9 mouse cellular contexts compared by ENCODE assay signal in genomic region chr16:56715608-56716007, GRCm38 (mm10). TPM values are rescaled to one million over a fixed set of nuclear protein-coding genes. Genes with fewer than 3 reads are reported as not detected.
DNase-seq lines count a peak whose midpoint lies in the region; ATAC-seq and TF ChIP-seq lines count a peak whose summit lies in the region.
"Had no signal": no experiment of that assay in that cellular context is flagged by ENCODE, and none has a peak within 500 bp of the region (broad histone marks: within the 10 kb centered on the region; RNA-seq: fewer than 3 reads in every experiment).

No protein-coding gene starts in this region.

- no peak overlapping the region for H3K27ac ChIP-seq in lung, embryonic 16.5 days (ENCODE audit: low read length)
- H3K27ac ChIP-seq in forebrain, embryonic 14.5 days (ENCODE audit: low read depth, low read length), result no peak overlapping the region
- H3K27ac ChIP-seq in liver, embryonic 13.5 days, result peak overlapping the region; percentile 98
- H3K27ac ChIP-seq in stomach, embryonic 16.5 days (ENCODE audit: low read length), result no peak overlapping the region
- H3K27ac ChIP-seq in kidney, adult 2 months (ENCODE audit: insufficient read depth, low read depth, low read length), result no peak overlapping the region

- DNase-seq in lung, postnatal 25 days (ENCODE audit: low spot score), result no peak
- no peak for DNase-seq in forebrain, embryonic 14.5 days (ENCODE audit: low spot score)
- DNase-seq in liver, embryonic 13.5 days, result no peak
- no peak for DNase-seq in kidney, adult 2 months
- DNase-seq in cerebellum, postnatal 25 days, result no peak
- DNase-seq in cerebellum, postnatal 36 days, result no peak
- DNase-seq: adrenal gland, adult 8-10 months had no signal

- 0 out of 2 replicates have a peak overlapping the region, but pooled peaks have one; percentile 93 for H3K9ac ChIP-seq in lung, embryonic 16.5 days (ENCODE audit: low read length)
- no peak overlapping the region for H3K9ac ChIP-seq in forebrain, embryonic 14.5 days (ENCODE audit: low read length)
- peak overlapping the region; percentile 94 for H3K9ac ChIP-seq in liver, embryonic 13.5 days
- H3K9ac ChIP-seq in stomach, embryonic 16.5 days (ENCODE audit: low read length), result no peak overlapping the region

- H3K4me1 ChIP-seq in lung, embryonic 16.5 days (replicated peaks; ENCODE audit: control insufficient read depth, insufficient read depth, low read length), result peaks cover 18% of the 10 kb centered on the region; the same call in 1 of the 2 replicates
- peaks cover 12% of the 10 kb centered on the region for H3K4me1 ChIP-seq in forebrain, embryonic 14.5 days (ENCODE audit: control insufficient read depth, insufficient read depth, low read length)
- peaks cover 43% of the 10 kb centered on the region for H3K4me1 ChIP-seq in liver, embryonic 13.5 days (replicated peaks)
- peaks cover 19% of the 10 kb centered on the region for H3K4me1 ChIP-seq in stomach, embryonic 16.5 days (ENCODE audit: control insufficient read depth, insufficient read depth, low read length)
- H3K4me1 ChIP-seq in kidney, adult 2 months (ENCODE audit: control insufficient read depth, insufficient read depth, low read length), result peaks cover 8% of the 10 kb centered on the region; the same call in 1 of the 2 replicates

- no peaks in the 10 kb centered on the region for H3K27me3 ChIP-seq in lung, embryonic 16.5 days (ENCODE audit: control insufficient read depth, insufficient read depth, low read depth, low read length)
- H3K27me3 ChIP-seq in forebrain, embryonic 14.5 days (replicated peaks; ENCODE audit: control insufficient read depth, insufficient read depth, low read length), result no peaks in the 10 kb centered on the region
- no peaks in the 10 kb centered on the region for H3K27me3 ChIP-seq in liver, embryonic 13.5 days
- no peaks in the 10 kb centered on the region for H3K27me3 ChIP-seq in stomach, embryonic 16.5 days (ENCODE audit: control insufficient read depth, insufficient read depth, low read length)
- no peaks in the 10 kb centered on the region for H3K27me3 ChIP-seq in kidney, adult 2 months (replicated peaks; ENCODE audit: control insufficient read depth, insufficient read depth, low read length)

- peaks cover 8% of the 10 kb centered on the region for H3K36me3 ChIP-seq in lung, embryonic 16.5 days (ENCODE audit: control insufficient read depth, insufficient read depth, low read length)
- H3K36me3 ChIP-seq in forebrain, embryonic 14.5 days (ENCODE audit: control insufficient read depth, insufficient read depth, low read length), result peaks cover 18% of the 10 kb centered on the region
- H3K36me3 ChIP-seq in liver, embryonic 13.5 days, result peaks cover 22% of the 10 kb centered on the region
- H3K36me3 ChIP-seq in stomach, embryonic 16.5 days (ENCODE audit: control insufficient read depth, insufficient read depth, low read length), result peaks cover 8% of the 10 kb centered on the region; the same call in 1 of the 2 replicates
- peaks cover under 1% of the 10 kb centered on the region; the same call in 1 of the 2 replicates for H3K36me3 ChIP-seq in kidney, adult 2 months (ENCODE audit: control insufficient read depth, insufficient read depth, low read length)

- no peak for ATAC-seq in lung, embryonic 16.5 days (ENCODE audit: low read depth)
- no peak for ATAC-seq in forebrain, embryonic 14.5 days
- ATAC-seq in liver, embryonic 13.5 days (ENCODE audit: low read depth), result no peak
- ATAC-seq in stomach, embryonic 16.5 days (ENCODE audit: insufficient read depth, low FRiP score), result no peak

- no peak for TF ChIP-seq CTCF in kidney, adult 2 months (conservative IDR thresholded peaks at IDR 0.05; ENCODE audit: insufficient read depth, insufficient read length, low read depth, low read length)

- H3K4me3 ChIP-seq in lung, embryonic 16.5 days (ENCODE audit: low read length), result peak overlapping the region; percentile 90
- H3K4me3 ChIP-seq in forebrain, embryonic 14.5 days (ENCODE audit: low read depth, low read length), result peak overlapping the region; percentile 68; the same call in 1 of the 2 replicates
- peak overlapping the region; percentile 89 for H3K4me3 ChIP-seq in liver, embryonic 13.5 days (replicated peaks)
- H3K4me3 ChIP-seq in stomach, embryonic 16.5 days (replicated peaks; ENCODE audit: low read length), result peak overlapping the region; percentile 91
- no peak overlapping the region for H3K4me3 ChIP-seq in kidney, adult 2 months (ENCODE audit: insufficient read depth, low read depth, low read length)

- no peak for TF ChIP-seq POLR2A in kidney, adult 2 months (IDR thresholded peaks at IDR 0.05; ENCODE audit: low read depth, low read length)

- H3K4me2 ChIP-seq in lung, embryonic 16.5 days (ENCODE audit: low read depth, low read length), result peak overlapping the region; percentile 71
- peak overlapping the region; percentile 64 for H3K4me2 ChIP-seq in forebrain, embryonic 14.5 days (ENCODE audit: low read length)
- H3K4me2 ChIP-seq in liver, embryonic 13.5 days, result peak overlapping the region; percentile 84
- H3K4me2 ChIP-seq in stomach, embryonic 16.5 days (ENCODE audit: low read depth, low read length), result peak overlapping the region; percentile 70

- no peaks in the 10 kb centered on the region for H3K9me3 ChIP-seq in lung, embryonic 16.5 days (ENCODE audit: control insufficient read depth, low read length)
- no peaks in the 10 kb centered on the region for H3K9me3 ChIP-seq in forebrain, embryonic 14.5 days (replicated peaks; ENCODE audit: control insufficient read depth, low read length)
- no peaks in the 10 kb centered on the region for H3K9me3 ChIP-seq in liver, embryonic 13.5 days (replicated peaks)
- H3K9me3 ChIP-seq in stomach, embryonic 16.5 days (replicated peaks; ENCODE audit: control insufficient read depth, low read length), result no peaks in the 10 kb centered on the region

- WGBS in lung, embryonic 16.5 days, result 57% methylated on average over 3 of the region's 3 CpGs
- 77% methylated on average over 3 of the region's 3 CpGs for WGBS in forebrain, embryonic 14.5 days
- 23% methylated on average over 3 of the region's 3 CpGs for WGBS in liver, embryonic 13.5 days (ENCODE audit: insufficient replicate concordance)
- 49% methylated on average over 3 of the region's 3 CpGs for WGBS in stomach, embryonic 16.5 days
- WGBS in kidney, adult 2 months, result 31% methylated on average over 3 of the region's 3 CpGs

RNA-seq across cellular contexts. Expression of gene Tfg, which starts 1.6 kb away (rescaled TPM):
- 128 and 144 TPM in 2 replicates for polyA plus RNA-seq in lung, embryonic 16.5 days (2015; fragmentation: Nextera tagmentation; extraction: Ambion mirVana)
- 163 and 169 TPM in 2 replicates for polyA plus RNA-seq in forebrain, embryonic 14.5 days (2014; fragmentation: Nextera tagmentation; extraction: Ambion mirVana)
- polyA plus RNA-seq in liver, embryonic 13.5 days (2015; fragmentation: Nextera tagmentation; extraction: Ambion mirVana), result 79.0 and 98.9 TPM in 2 replicates
- polyA plus RNA-seq in stomach, embryonic 16.5 days (2015; fragmentation: Nextera tagmentation; extraction: Ambion mirVana), result 175 and 176 TPM in 2 replicates
- polyA plus RNA-seq in kidney, adult 2 months (2012; rRNA removed), result 85.0 and 94.9 TPM in 2 replicates

Comparison
In these comparisons a context has a peak if more than half of its experiments do, and no peak if none do; other contexts are left out.
1. H3K9ac ChIP-seq: peak in lung, embryonic 16.5 days (single experiment) and liver, embryonic 13.5 days (single experiment); none in forebrain, embryonic 14.5 days (single experiment) and stomach, embryonic 16.5 days (single experiment).
2. Peak in every context shown above with its lines, with median percentiles within 50 percentile points of each other: H3K4me2 ChIP-seq.